Mouse (Mus musculus): ENCODE measurements around the gene Hsd3b5. TPM values are rescaled to one million over a fixed set of nuclear protein-coding genes. Genes with fewer than 3 reads are reported as not detected.

Hsd3b5 gene
- polyA plus RNA-seq (2014; fragmentation: Illumina TruSeq; extraction: RNeasy Lipid Tissue Mini Kit (QIAGEN cat#74804); ENCODE audit: low read depth, low replicate concordance): not detected

GRCm38 (mm10) chr3:98630152-98630551, at the start of gene Hsd3b5:
TSS of gene Hsd3b5 (minus strand) at chr3:98630252.

GRCm38 (mm10) chr3:98588707-98589106, 41.3 kb downstream of the Hsd3b5 start, which contains the start of gene Gm10681:
TSS of gene Gm10681 (minus strand) at chr3:98588807.

Other genes with a start within 250 kb of the Hsd3b5 start
- gene Zfp697, start 247.8 kb downstream of the Hsd3b5 start, polyA plus RNA-seq (2014; fragmentation: Illumina TruSeq; extraction: RNeasy Lipid Tissue Mini Kit (QIAGEN cat#74804); ENCODE audit: low read depth, low replicate concordance): 4.7 TPM
- not detected for gene Gm4450, start 173.1 kb downstream of the Hsd3b5 start, polyA plus RNA-seq (2014; fragmentation: Illumina TruSeq; extraction: RNeasy Lipid Tissue Mini Kit (QIAGEN cat#74804); ENCODE audit: low read depth, low replicate concordance)
- not detected for gene Hsd3b4, start 119.7 kb downstream of the Hsd3b5 start, polyA plus RNA-seq (2014; fragmentation: Illumina TruSeq; extraction: RNeasy Lipid Tissue Mini Kit (QIAGEN cat#74804); ENCODE audit: low read depth, low replicate concordance)
- not detected for gene Gm10681, start 41.4 kb downstream of the Hsd3b5 start, polyA plus RNA-seq (2014; fragmentation: Illumina TruSeq; extraction: RNeasy Lipid Tissue Mini Kit (QIAGEN cat#74804); ENCODE audit: low read depth, low replicate concordance)
- gene Hsd3b2, start 94.3 kb upstream of the Hsd3b5 start, polyA plus RNA-seq (2014; fragmentation: Illumina TruSeq; extraction: RNeasy Lipid Tissue Mini Kit (QIAGEN cat#74804); ENCODE audit: low read depth, low replicate concordance): 39.3 TPM
- gene Hsd3b3, start 132.9 kb upstream of the Hsd3b5 start, polyA plus RNA-seq (2014; fragmentation: Illumina TruSeq; extraction: RNeasy Lipid Tissue Mini Kit (QIAGEN cat#74804); ENCODE audit: low read depth, low replicate concordance): 77.5 TPM
- not detected for gene Hsd3b6, start 184.2 kb upstream of the Hsd3b5 start, polyA plus RNA-seq (2014; fragmentation: Illumina TruSeq; extraction: RNeasy Lipid Tissue Mini Kit (QIAGEN cat#74804); ENCODE audit: low read depth, low replicate concordance)
- gene Hsd3b1, start 229.5 kb upstream of the Hsd3b5 start, polyA plus RNA-seq (2014; fragmentation: Illumina TruSeq; extraction: RNeasy Lipid Tissue Mini Kit (QIAGEN cat#74804); ENCODE audit: low read depth, low replicate concordance): not detected